ENCODE assay signal across 8 mouse cellular contexts in the genomic region with DNA sequence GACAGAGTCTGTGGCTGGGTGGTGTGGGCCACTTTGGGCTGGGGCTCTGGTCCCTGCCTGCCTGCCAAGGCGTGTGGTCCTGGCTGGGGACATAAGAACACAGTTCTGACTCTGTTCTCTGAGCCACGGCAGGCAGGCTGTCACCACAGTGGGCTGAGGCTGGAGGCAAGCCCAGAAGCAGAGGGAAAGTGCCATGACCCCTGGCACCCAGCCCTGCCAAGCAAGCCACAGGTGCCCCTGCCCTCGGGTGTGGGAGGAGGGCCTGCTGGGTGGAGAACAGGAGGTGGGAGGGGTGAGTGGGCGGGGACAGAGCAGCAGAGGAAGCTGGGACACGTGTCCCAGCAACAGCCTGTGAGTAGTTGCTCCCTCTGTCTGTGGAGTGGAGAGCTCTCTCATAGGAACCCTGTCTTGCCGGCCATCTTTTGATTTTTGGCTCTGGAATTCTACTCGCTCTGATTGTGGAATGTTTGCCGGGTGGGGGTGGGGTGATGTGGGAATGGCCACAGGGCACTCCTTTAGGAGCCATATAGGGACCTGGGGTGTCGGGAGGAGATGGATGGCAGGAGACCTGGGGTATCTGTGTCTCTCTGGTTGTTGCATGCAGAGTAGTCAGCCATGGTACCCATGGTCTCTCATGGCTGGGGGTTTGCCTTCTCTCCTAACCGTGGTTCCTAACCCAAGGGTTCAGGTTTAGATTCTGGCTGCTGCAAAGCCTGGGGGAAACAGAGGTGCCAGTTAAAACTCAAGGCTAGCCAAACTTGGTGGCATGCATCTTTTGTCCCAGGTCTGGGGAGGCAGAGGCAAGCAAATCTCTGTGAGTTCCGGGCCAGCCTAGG.
DNase-seq lines count a peak whose midpoint lies in the region; ATAC-seq and TF ChIP-seq lines count a peak whose summit lies in the region.

No protein-coding gene starts in this region.

- H3K9me3 ChIP-seq in hindbrain, embryonic 14.5 days (ENCODE audit: control insufficient read depth, low read length) = no peaks in the 10 kb centered on the region

- no peak for TF ChIP-seq CTCF in Patski (IDR thresholded peaks at IDR 0.05)

- WGBS in hindbrain, embryonic 14.5 days = 32% methylated on average over 11 of the region's 11 CpGs

- no peak overlapping the region for H3K4me3 ChIP-seq in hindbrain, embryonic 14.5 days (replicated peaks; ENCODE audit: low read length)

- H3K27ac ChIP-seq in hindbrain, embryonic 14.5 days = no peak overlapping the region

- peak; percentile 74 for DNase-seq in Patski (ENCODE audit: low read depth, low spot score)
- DNase-seq in cerebellum, postnatal 14 days = peak; percentile 96 to 98
- peak; percentile 61 to 72 for DNase-seq in frontal cortex, postnatal 25 days (ENCODE audit: low spot score in 2 of 2)
- DNase-seq in hindbrain, embryonic 14.5 days (ENCODE audit: low spot score) = peak; percentile 75
- DNase-seq in layer of hippocampus, postnatal 36 days = peak; percentile 83 to 88
- peak; percentile 94 for DNase-seq in lung, postnatal 25 days (ENCODE audit: low spot score)
- DNase-seq in retina, postnatal 1 day = peak; percentile 92
- peak; percentile 83 to 90 for DNase-seq in urinary bladder, adult 18-20 months (ENCODE audit: low spot score in 2 of 2)

- CTCF ChIA-PET in Patski (lab: Charles Lee) = interaction anchor here (0.9 kb wide), 1 partner anchor 163 kb away, joined by 3 read pairs; no protein-coding TSS in a partner anchor

- POLR2A ChIA-PET in Patski (lab: Charles Lee) = interaction anchor here (0.7 to 1.6 kb wide), 3 partner anchors 10 to 522 kb away, joined by 3 to 4 read pairs (median 4); no protein-coding TSS in a partner anchor

- H3K4me1 ChIP-seq in hindbrain, embryonic 14.5 days (replicated peaks; ENCODE audit: control insufficient read depth, insufficient read depth, low read length) = peaks cover 3% of the 10 kb centered on the region

- H3K4me2 ChIP-seq in hindbrain, embryonic 14.5 days (replicated peaks) = no peak overlapping the region

- in situ Hi-C loops in Patski (cut with MboI; ENCODE audit: low pct_unique_long_range_greater_than_20kb) = no loop called here

- no peaks in the 10 kb centered on the region for H3K36me3 ChIP-seq in hindbrain, embryonic 14.5 days (replicated peaks; ENCODE audit: control insufficient read depth, insufficient read depth)

- ATAC-seq in Patski = peak; percentile 62
- peak; percentile 81 for ATAC-seq in hindbrain, embryonic 14.5 days (ENCODE audit: low FRiP score)

- no peaks in the 10 kb centered on the region for H3K27me3 ChIP-seq in Patski
- no peaks in the 10 kb centered on the region for H3K27me3 ChIP-seq in hindbrain, embryonic 14.5 days (ENCODE audit: control insufficient read depth, insufficient read depth, low read length)

- no peak overlapping the region for H3K9ac ChIP-seq in hindbrain, embryonic 14.5 days
